Mouse (Mus musculus) MEL (cell line): ENCODE measurements around the gene Hnrnpc. TPM values are rescaled to one million over a fixed set of nuclear protein-coding genes. Genes with fewer than 3 reads are reported as not detected.

Source experiments
- DNase-seq: peaks from one replicate; pipeline ENCODE4 v3.0.0; 2011; ENCODE audit warnings: low read depth, low spot score
- H3K27ac ChIP-seq: 2 replicates; pipeline ENCODE4 v1.5.1; 2012; ENCODE audit warnings: low read depth, mild to moderate bottlenecking, control low read depth, low read length, moderate library complexity; ENCODE audit not compliant: control insufficient read depth
- H3K27me3 ChIP-seq, 2 experiments: fragments of 150-350 bp in 1 of 2; sonication (generic) in 1 of 2; 2 replicates each; pipeline ENCODE4 v1.6.1; 2012; ENCODE audit warnings: low read length in 2 of 2, mild to moderate bottlenecking in 2 of 2, improper control_type of control experiment in 1 of 2, moderate library complexity in 1 of 2; ENCODE audit not compliant: insufficient read depth in 2 of 2, control insufficient read depth in 1 of 2
- H3K36me3 ChIP-seq, 2 experiments: 2 replicates each; pipeline ENCODE4 v1.6.1; 2012 to 2014; ENCODE audit warnings: low read length in 2 of 2, improper control_type of control experiment in 1 of 2, inconsistent platforms in 1 of 2, mild to moderate bottlenecking in 1 of 2; ENCODE audit not compliant: insufficient read depth in 2 of 2, control insufficient read depth in 1 of 2
- H3K4me1 ChIP-seq, 2 experiments: fragments of 150-350 bp in 1 of 2; sonication (generic) in 1 of 2; 2 replicates each; pipeline ENCODE4 v1.6.1; 2012; ENCODE audit warnings: low read length in 2 of 2, improper control_type of control experiment in 1 of 2, mild to moderate bottlenecking in 1 of 2; ENCODE audit not compliant: insufficient read depth in 2 of 2, control insufficient read depth in 1 of 2
- H3K4me3 ChIP-seq, 2 experiments: fragments of 150-350 bp in 1 of 2; sonication (generic) in 1 of 2; 2 replicates each; pipeline ENCODE4 v1.5.1; 2012; ENCODE audit warnings: low read depth in 2 of 2, low read length in 2 of 2, mild to moderate bottlenecking in 2 of 2, moderate library complexity in 2 of 2, control low read depth in 1 of 2, improper control_type of control experiment in 1 of 2; ENCODE audit not compliant: control insufficient read depth in 1 of 2, insufficient read depth in 1 of 2
- H3K79me2 ChIP-seq: 2 replicates; pipeline ENCODE4 v1.6.1; 2012; ENCODE audit warnings: mild to moderate bottlenecking, low read length, moderate library complexity; ENCODE audit not compliant: control insufficient read depth, poor library complexity, insufficient read depth
- H3K9ac ChIP-seq: 2 replicates; pipeline ENCODE4 v1.6.1; 2012; ENCODE audit warnings: low read depth, mild to moderate bottlenecking, control low read depth, low read length, moderate library complexity; ENCODE audit not compliant: control insufficient read depth, poor library complexity, severe bottlenecking
- H3K9me3 ChIP-seq: fragments of 150-350 bp; sonication (generic); replicated peaks from 2 replicates; pipeline ENCODE4 v1.6.1; 2012; ENCODE audit warnings: mild to moderate bottlenecking, low read length, improper control_type of control experiment, moderate library complexity; ENCODE audit not compliant: insufficient read depth
- BHLHE40 ChIP-seq: IDR thresholded peaks from 2 replicates; pipeline ENCODE4 v1.6.1; 2012; ENCODE audit warnings: low read depth, mild to moderate bottlenecking, inconsistent platforms, low read length, improper control_type of control experiment, borderline replicate concordance
- CHD1 ChIP-seq: IDR thresholded peaks from 2 replicates; pipeline ENCODE4 v1.6.1; 2012; ENCODE audit warnings: low read depth, mild to moderate bottlenecking, inconsistent platforms, low read length, improper control_type of control experiment
- CHD2 ChIP-seq: IDR thresholded peaks from 2 replicates; pipeline ENCODE4 v1.6.1; 2011; ENCODE audit warnings: low read length, improper control_type of control experiment
- CTCF ChIP-seq, 3 experiments: IDR thresholded peaks in 2 of 3; conservative IDR thresholded peaks in 1 of 3; 2 replicates each; pipeline ENCODE4 v1.5.1; 2011 to 2012; ENCODE audit warnings: low read length in 3 of 3, low read depth in 2 of 3, mild to moderate bottlenecking in 2 of 3, improper control_type of control experiment in 1 of 3, inconsistent platforms in 1 of 3, mixed read lengths in 1 of 3, moderate library complexity in 1 of 3; ENCODE audit not compliant: control insufficient read depth in 1 of 3, insufficient read depth in 1 of 3, poor library complexity in 1 of 3, severe bottlenecking in 1 of 3
- ELF1 ChIP-seq: IDR thresholded peaks from 2 replicates; pipeline ENCODE4 v1.6.1; 2014; ENCODE audit warnings: low read depth, mild to moderate bottlenecking, inconsistent platforms, low read length, improper control_type of control experiment, moderate library complexity
- ETS1 ChIP-seq: IDR thresholded peaks from 2 replicates; pipeline ENCODE4 v1.6.1; 2012; ENCODE audit warnings: low read depth, mild to moderate bottlenecking, inconsistent platforms, low read length, improper control_type of control experiment, moderate library complexity
- GATA1 ChIP-seq: IDR thresholded peaks from 2 replicates; pipeline ENCODE4 v1.6.1; 2011; ENCODE audit warnings: low read depth, low read length, improper control_type of control experiment
- JUND ChIP-seq: IDR thresholded peaks from 2 replicates; pipeline ENCODE4 v1.6.1; 2011; ENCODE audit warnings: low read depth, mild to moderate bottlenecking, improper control_type of control experiment, low read length
- KAT2A ChIP-seq: conservative IDR thresholded peaks from 2 replicates; pipeline ENCODE4 v1.6.1; 2012; ENCODE audit warnings: low read depth, low read length, improper control_type of control experiment, inconsistent platforms
- MEF2A ChIP-seq: IDR thresholded peaks from 2 replicates; pipeline ENCODE4 v1.6.1; 2014; ENCODE audit warnings: low read depth, mild to moderate bottlenecking, inconsistent platforms, low read length, improper control_type of control experiment; ENCODE audit not compliant: poor library complexity, insufficient replicate concordance, severe bottlenecking; ENCODE audit errors: extremely low read depth
- MYC ChIP-seq: IDR thresholded peaks from 2 replicates; pipeline ENCODE4 v1.6.1; 2011; ENCODE audit warnings: low read depth, mild to moderate bottlenecking, low read length, improper control_type of control experiment, moderate library complexity
- RAD21 ChIP-seq: IDR thresholded peaks from 2 replicates; pipeline ENCODE4 v1.6.1; 2011; ENCODE audit warnings: mild to moderate bottlenecking, low read depth, low read length, improper control_type of control experiment
- RCOR1 ChIP-seq: IDR thresholded peaks from 2 replicates; pipeline ENCODE4 v1.6.1; 2012; ENCODE audit warnings: low read depth, mild to moderate bottlenecking, inconsistent platforms, low read length, improper control_type of control experiment
- SIN3A ChIP-seq: IDR thresholded peaks from 2 replicates; pipeline ENCODE4 v1.6.1; 2012; ENCODE audit warnings: low read length, improper control_type of control experiment, inconsistent platforms
- SMC3 ChIP-seq: IDR thresholded peaks from 2 replicates; pipeline ENCODE4 v1.6.1; 2011; ENCODE audit warnings: low read depth, low read length, improper control_type of control experiment
- TAL1 ChIP-seq: IDR thresholded peaks from 2 replicates; pipeline ENCODE4 v1.6.1; 2012; ENCODE audit warnings: mild to moderate bottlenecking, inconsistent platforms, low read length, moderate library complexity, mixed read lengths
- TBP ChIP-seq: IDR thresholded peaks from 2 replicates; pipeline ENCODE4 v1.8.0; 2011; ENCODE audit warnings: low read depth, low read length, improper control_type of control experiment
- UBTF ChIP-seq: IDR thresholded peaks from 2 replicates; pipeline ENCODE4 v1.6.1; 2012; ENCODE audit warnings: low read depth, mild to moderate bottlenecking, inconsistent platforms, low read length, improper control_type of control experiment, moderate library complexity, borderline replicate concordance; ENCODE audit not compliant: insufficient read depth
- USF2 ChIP-seq, 2 experiments: IDR thresholded peaks; 2 replicates each; pipeline ENCODE4 v1.6.1; 2011 to 2012; ENCODE audit warnings: improper control_type of control experiment in 2 of 2, low read length in 2 of 2, borderline replicate concordance in 1 of 2, inconsistent platforms in 1 of 2, low read depth in 1 of 2, mild to moderate bottlenecking in 1 of 2; ENCODE audit not compliant: insufficient read depth in 1 of 2
- ZC3H11A ChIP-seq: IDR thresholded peaks from 2 replicates; pipeline ENCODE4 v1.6.1; 2012; ENCODE audit warnings: low read depth, mild to moderate bottlenecking, inconsistent platforms, low read length, improper control_type of control experiment
- ZKSCAN1 ChIP-seq: IDR thresholded peaks from 2 replicates; pipeline ENCODE4 v1.6.1; 2012; ENCODE audit warnings: low read depth, mild to moderate bottlenecking, inconsistent platforms, low read length, improper control_type of control experiment, moderate library complexity
- ZMIZ1 ChIP-seq: IDR thresholded peaks from 2 replicates; pipeline ENCODE4 v1.6.1; 2012; ENCODE audit warnings: low read depth, mild to moderate bottlenecking, inconsistent platforms, low read length, improper control_type of control experiment, moderate library complexity
- ZNF384 ChIP-seq: IDR thresholded peaks from 2 replicates; pipeline ENCODE4 v1.6.1; 2012; ENCODE audit warnings: low read depth, mild to moderate bottlenecking, inconsistent platforms, low read length, improper control_type of control experiment
- polyA plus RNA-seq, 2 experiments: library from polyadenylated mRNA; stranded (reverse) in 1 of 2; unstranded in 1 of 2; fragments of >175 nt in 1 of 2; fragments of >200 nt in 1 of 2; gene quantifications; 2 replicates each; pipeline versions ENCODE4 v1.2.1 to v1.2.4; 2012; ENCODE audit warnings: low replicate concordance in 2 of 2, low read depth in 1 of 2; ENCODE audit not compliant: insufficient read length in 2 of 2, insufficient read depth in 1 of 2, missing spikeins in 1 of 2
- total RNA-seq: library from RNA; depleted of rRNA; stranded (reverse); fragments of 300-350 nt; gene quantifications from 2 replicates; pipeline ENCODE4 v1.2.3, GENCODE M21; 2012

Hnrnpc gene
- total and polyA plus RNA-seq, 3 experiments, result 272 to 3,096 (median 626) TPM

GRCm38 (mm10) chr14:52146540-52146939, 42.7 kb upstream of the Hnrnpc start:
- H3K4me3 ChIP-seq, result no peak overlapping the region
- no peak for TF ChIP-seq MEF2A
- peak; percentile 76 for TF ChIP-seq SMC3
- TF ChIP-seq UBTF, result no peak
- TF ChIP-seq KAT2A, result no peak
- TF ChIP-seq TAL1, result no peak
- TF ChIP-seq CTCF (IDR thresholded peaks at IDR 0.05 in 2 of 3, conservative IDR thresholded peaks at IDR 0.05 in 1 of 3; ENCODE audit: control insufficient read depth in 1 of 3, insufficient read depth in 1 of 3, low read depth in 2 of 3, low read length in 3 of 3, poor library complexity in 1 of 3, severe bottlenecking in 1 of 3), result peak; percentile 40 to 58 (median 50)
- no peak for TF ChIP-seq BHLHE40
- TF ChIP-seq RAD21, result peak; percentile 54
- no peak for TF ChIP-seq ZNF384
- TF ChIP-seq ZC3H11A, result peak; percentile 67
- peaks cover 0 to 4% of the 10 kb centered on the region in 2 experiments; a peak in 3 of 4 replicates for H3K27me3 ChIP-seq
- H3K36me3 ChIP-seq, result no peaks in the 10 kb centered on the region
- peak; percentile 62 for DNase-seq
- H3K9me3 ChIP-seq, result no peaks in the 10 kb centered on the region
- H3K79me2 ChIP-seq, result no peaks in the 10 kb centered on the region
- H3K27ac ChIP-seq, result no peak overlapping the region
- H3K9ac ChIP-seq, result no peak overlapping the region
- H3K4me1 ChIP-seq, result no peaks in the 10 kb centered on the region

DNA sequence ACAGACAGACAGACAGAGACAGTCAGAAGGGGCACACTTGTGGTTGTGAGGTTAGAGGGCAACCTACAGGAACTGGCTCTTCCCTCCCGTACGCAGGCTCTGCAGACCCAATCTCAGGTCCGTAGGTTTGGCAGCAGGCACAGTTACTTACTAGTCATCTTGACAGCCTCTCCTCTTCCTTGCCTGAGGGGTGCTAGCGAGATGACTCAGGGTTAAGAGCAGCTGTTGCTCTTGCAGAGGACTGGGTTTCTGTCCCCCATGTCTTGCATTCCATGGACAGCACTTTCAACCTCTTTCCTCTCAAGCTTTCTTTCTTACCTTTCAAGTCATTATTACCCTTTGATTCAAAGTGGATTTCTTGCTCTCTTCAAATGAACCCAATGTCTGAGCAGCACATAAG, 40.3 kb upstream of the Hnrnpc start:
- DNase-seq, result no peak
- H3K27me3 ChIP-seq, result peaks cover 4 to 7% of the 10 kb centered on the region in 2 experiments; a peak in 2 of 4 replicates
- no peaks in the 10 kb centered on the region for H3K79me2 ChIP-seq
- no peak overlapping the region for H3K9ac ChIP-seq
- TF ChIP-seq RCOR1, result no peak
- TF ChIP-seq KAT2A, result no peak
- no peak for TF ChIP-seq GATA1
- no peak for TF ChIP-seq CHD1
- no peak for TF ChIP-seq ZKSCAN1
- TF ChIP-seq UBTF, result no peak
- TF ChIP-seq TAL1, result no peak
- no peak for TF ChIP-seq CTCF (IDR thresholded peaks at IDR 0.05 in 2 of 3, conservative IDR thresholded peaks at IDR 0.05 in 1 of 3; ENCODE audit: control insufficient read depth in 1 of 3, insufficient read depth in 1 of 3, low read depth in 2 of 3, low read length in 3 of 3, poor library complexity in 1 of 3, severe bottlenecking in 1 of 3)
- TF ChIP-seq ZNF384, result no peak
- TF ChIP-seq BHLHE40, result no peak
- no peak for TF ChIP-seq MYC
- TF ChIP-seq USF2 (IDR thresholded peaks at IDR 0.05; ENCODE audit: borderline replicate concordance in 1 of 2, insufficient read depth in 1 of 2, low read depth in 1 of 2, low read length in 2 of 2), result no peak
- no peak for TF ChIP-seq TBP
- no peak for TF ChIP-seq SIN3A
- no peak for TF ChIP-seq JUND
- TF ChIP-seq ZMIZ1, result no peak
- TF ChIP-seq ETS1, result no peak
- no peak for TF ChIP-seq SMC3
- no peak for TF ChIP-seq ELF1
- TF ChIP-seq CHD2, result no peak
- no peak overlapping the region for H3K27ac ChIP-seq
- H3K4me1 ChIP-seq, result peaks cover 0 to 3% of the 10 kb centered on the region in 2 experiments; a peak in 2 of 4 replicates
- no peaks in the 10 kb centered on the region for H3K9me3 ChIP-seq
- H3K36me3 ChIP-seq, result no peaks in the 10 kb centered on the region
- no peak overlapping the region for H3K4me3 ChIP-seq
